Mouse (Mus musculus): ENCODE measurements around the gene Rab7. TPM values are rescaled to one million over a fixed set of nuclear protein-coding genes. Genes with fewer than 3 reads are reported as not detected.
"Not testable (repeated sequence)": the region's sequence is repeated elsewhere in the genome, so short reads cannot be mapped to it uniquely, and the experiment has no call there.

The Rab7 gene
- polyA plus RNA-seq, 1 experiment from 2014 or later, result 221 TPM

- no peaks in the 10 kb centered on the region for H3K9me3 ChIP-seq (ENCODE audit: control insufficient read depth, low read length)
- H3K27me3 ChIP-seq (replicated peaks; ENCODE audit: control insufficient read depth, insufficient read depth, low read length), result no peaks in the 10 kb centered on the region
- H3K4me1 ChIP-seq (replicated peaks; ENCODE audit: control insufficient read depth, insufficient read depth, low read length), result no peaks in the 10 kb centered on the region
- H3K4me2 ChIP-seq, result no peak overlapping the region
- no peak overlapping the region for H3K9ac ChIP-seq (ENCODE audit: low read depth, low read length)
- ATAC-seq (replicated peaks; ENCODE audit: low FRiP score) (no peak), DNase-seq (ENCODE audit: low spot score) (no peak)
- WGBS, result 74% methylated on average over 5 of the region's 5 CpGs
- no peak overlapping the region for H3K4me3 ChIP-seq (ENCODE audit: low read depth, low read length)
- peaks cover 6% of the 10 kb centered on the region; the same call in 1 of the 2 replicates for H3K36me3 ChIP-seq (ENCODE audit: control insufficient read depth, insufficient read depth, low read length)
- no peak overlapping the region for H3K27ac ChIP-seq (ENCODE audit: low read depth, low read length)
Observed at GRCm38 (mm10) chr6:88027390-88027789, 17.7 kb downstream of the Rab7 start.

GRCm38 (mm10) chr6:88023316-88023890 lies 21.7 kb downstream of the Rab7 start:
- no peak overlapping the region for H3K9ac ChIP-seq (ENCODE audit: low read depth, low read length)
- no peaks in the 10 kb centered on the region for H3K27me3 ChIP-seq (replicated peaks; ENCODE audit: control insufficient read depth, insufficient read depth, low read length)
- H3K4me2 ChIP-seq, result no peak overlapping the region
- DNase-seq (ENCODE audit: low spot score) (no peak), ATAC-seq (replicated peaks; ENCODE audit: low FRiP score) (no peak)
- WGBS, result 95% methylated on average over 10 of the region's 10 CpGs
- no peaks in the 10 kb centered on the region for H3K4me1 ChIP-seq (replicated peaks; ENCODE audit: control insufficient read depth, insufficient read depth, low read length)
- no peak overlapping the region for H3K27ac ChIP-seq (ENCODE audit: low read depth, low read length)
- no peak overlapping the region for H3K4me3 ChIP-seq (ENCODE audit: low read depth, low read length)
- H3K36me3 ChIP-seq (ENCODE audit: control insufficient read depth, insufficient read depth, low read length), result no peaks in the 10 kb centered on the region; the same call in 1 of the 2 replicates
- H3K9me3 ChIP-seq (ENCODE audit: control insufficient read depth, low read length), result no peaks in the 10 kb centered on the region

- H3K4me1 ChIP-seq (replicated peaks; ENCODE audit: control insufficient read depth, insufficient read depth, low read length), result peaks cover 17% of the 10 kb centered on the region
Observed at GRCm38 (mm10) chr6:88019154-88019553, 25.9 kb downstream of the Rab7 start.

GRCm38 (mm10) chr6:88017821-88018220 lies 27.2 kb downstream of the Rab7 start:
- 70% methylated on average over 4 of the region's 4 CpGs for WGBS
- ATAC-seq (replicated peaks; ENCODE audit: low FRiP score), result no peak
- H3K4me1 ChIP-seq (replicated peaks; ENCODE audit: control insufficient read depth, insufficient read depth, low read length), result peaks cover 21% of the 10 kb centered on the region

More at GRCm38 (mm10) chr6:88019154-88019553, 25.9 kb downstream of the Rab7 start:
- H3K36me3 ChIP-seq (ENCODE audit: control insufficient read depth, insufficient read depth, low read length), result no peaks in the 10 kb centered on the region
- no peak for DNase-seq (ENCODE audit: low spot score)
- H3K9me3 ChIP-seq (ENCODE audit: control insufficient read depth, low read length), result no peaks in the 10 kb centered on the region
- H3K9ac ChIP-seq (ENCODE audit: low read depth, low read length), result no peak overlapping the region
- no peak overlapping the region for H3K4me2 ChIP-seq
- no peak overlapping the region for H3K27ac ChIP-seq (ENCODE audit: low read depth, low read length)
- WGBS, result 78% methylated on average over 2 of the region's 2 CpGs
- ATAC-seq (replicated peaks; ENCODE audit: low FRiP score), result no peak
- H3K4me3 ChIP-seq (ENCODE audit: low read depth, low read length), result no peak overlapping the region
- H3K27me3 ChIP-seq (replicated peaks; ENCODE audit: control insufficient read depth, insufficient read depth, low read length), result no peaks in the 10 kb centered on the region

DNA sequence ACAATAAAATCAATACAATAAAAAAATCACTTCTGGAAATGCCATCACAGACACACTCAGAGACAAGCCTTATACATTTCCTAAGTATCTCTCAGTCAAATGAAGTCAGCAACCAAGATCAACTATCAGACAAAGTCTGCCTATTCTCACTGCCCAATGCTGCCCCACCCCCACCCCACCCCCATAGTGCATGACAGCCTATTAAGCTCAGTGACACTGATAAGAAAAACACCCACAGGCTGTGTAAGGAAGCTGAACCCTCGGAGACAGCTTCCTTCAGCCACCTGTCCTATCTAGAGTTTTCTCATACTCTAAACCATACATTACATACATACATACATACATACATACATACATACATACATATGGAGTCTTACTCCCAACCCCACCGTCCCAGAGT lies 29.3 kb downstream of the Rab7 start:
- H3K27me3 ChIP-seq (replicated peaks; ENCODE audit: control insufficient read depth, insufficient read depth, low read length), result no peaks in the 10 kb centered on the region
- H3K36me3 ChIP-seq (ENCODE audit: control insufficient read depth, insufficient read depth, low read length), result peaks cover 11% of the 10 kb centered on the region
- H3K4me2 ChIP-seq, result peak overlapping the region; percentile 36
- H3K9me3 ChIP-seq (ENCODE audit: control insufficient read depth, low read length), result no peaks in the 10 kb centered on the region
- H3K9ac ChIP-seq (ENCODE audit: low read depth, low read length), result no peak overlapping the region
- no peak overlapping the region for H3K27ac ChIP-seq (ENCODE audit: low read depth, low read length)
- 42% methylated on average over 2 of the region's 2 CpGs for WGBS
- H3K4me3 ChIP-seq (ENCODE audit: low read depth, low read length), result no peak overlapping the region
- DNase-seq (ENCODE audit: low spot score) (no peak), ATAC-seq (replicated peaks; ENCODE audit: low FRiP score) (peak; percentile 77)
- H3K4me1 ChIP-seq (replicated peaks; ENCODE audit: control insufficient read depth, insufficient read depth, low read length), result peaks cover 21% of the 10 kb centered on the region

More at GRCm38 (mm10) chr6:88017821-88018220, 27.2 kb downstream of the Rab7 start:
- H3K9me3 ChIP-seq (ENCODE audit: control insufficient read depth, low read length), result no peaks in the 10 kb centered on the region
- no peak for DNase-seq (ENCODE audit: low spot score)
- no peak overlapping the region for H3K4me3 ChIP-seq (ENCODE audit: low read depth, low read length)
- no peaks in the 10 kb centered on the region for H3K27me3 ChIP-seq (replicated peaks; ENCODE audit: control insufficient read depth, insufficient read depth, low read length)
- H3K4me2 ChIP-seq, result no peak overlapping the region
- H3K27ac ChIP-seq (ENCODE audit: low read depth, low read length), result no peak overlapping the region
- no peak overlapping the region for H3K9ac ChIP-seq (ENCODE audit: low read depth, low read length)
- peaks cover 6% of the 10 kb centered on the region; the same call in 1 of the 2 replicates for H3K36me3 ChIP-seq (ENCODE audit: control insufficient read depth, insufficient read depth, low read length)

GRCm38 (mm10) chr6:88013456-88013855 lies 31.6 kb downstream of the Rab7 start:
- peaks cover 20% of the 10 kb centered on the region for H3K36me3 ChIP-seq (ENCODE audit: control insufficient read depth, insufficient read depth, low read length)
- 82% methylated on average over 4 of the region's 4 CpGs for WGBS
- ATAC-seq (replicated peaks; ENCODE audit: low FRiP score), result no peak

GRCm38 (mm10) chr6:88012601-88013000 lies 32.5 kb downstream of the Rab7 start:
- H3K9ac ChIP-seq (ENCODE audit: low read depth, low read length), result no peak overlapping the region

More at GRCm38 (mm10) chr6:88013456-88013855, 31.6 kb downstream of the Rab7 start:
- Histone ChIP-seq H3K4me2 (no peak overlapping the region), H3K27ac (ENCODE audit: low read depth, low read length) (no peak overlapping the region; the same call in 1 of the 2 replicates), H3K9ac (ENCODE audit: low read depth, low read length) (no peak overlapping the region), H3K9me3 (ENCODE audit: control insufficient read depth, low read length) (no peaks in the 10 kb centered on the region), H3K4me1 (replicated peaks; ENCODE audit: control insufficient read depth, insufficient read depth, low read length) (peaks cover 21% of the 10 kb centered on the region), H3K4me3 (ENCODE audit: low read depth, low read length) (no peak overlapping the region), H3K27me3 (replicated peaks; ENCODE audit: control insufficient read depth, insufficient read depth, low read length) (no peaks in the 10 kb centered on the region)
- no peak for DNase-seq (ENCODE audit: low spot score)

GRCm38 (mm10) chr6:88011106-88011505 lies 34.0 kb downstream of the Rab7 start:
- Histone ChIP-seq H3K36me3 (ENCODE audit: control insufficient read depth, insufficient read depth, low read length) (peaks cover 22% of the 10 kb centered on the region), H3K4me1 (replicated peaks; ENCODE audit: control insufficient read depth, insufficient read depth, low read length) (peaks cover 15% of the 10 kb centered on the region)
- ATAC-seq (replicated peaks; ENCODE audit: low FRiP score); H3K9ac ChIP-seq (ENCODE audit: low read depth, low read length); H3K4me2 ChIP-seq; H3K27me3 ChIP-seq (replicated peaks; ENCODE audit: control insufficient read depth, insufficient read depth, low read length); H3K27ac ChIP-seq (ENCODE audit: low read depth, low read length); H3K9me3 ChIP-seq (ENCODE audit: control insufficient read depth, low read length); DNase-seq (ENCODE audit: low spot score); H3K4me3 ChIP-seq (ENCODE audit: low read depth, low read length): not testable (repeated sequence)
- 62% methylated on average over 1 of the region's 1 CpGs for WGBS

More at GRCm38 (mm10) chr6:88012601-88013000, 32.5 kb downstream of the Rab7 start:
- H3K4me2 ChIP-seq, result no peak overlapping the region
- peaks cover 21% of the 10 kb centered on the region for H3K4me1 ChIP-seq (replicated peaks; ENCODE audit: control insufficient read depth, insufficient read depth, low read length)
- WGBS, result 80% methylated on average over 2 of the region's 2 CpGs
- H3K4me3 ChIP-seq (ENCODE audit: low read depth, low read length), result no peak overlapping the region
- H3K27me3 ChIP-seq (replicated peaks; ENCODE audit: control insufficient read depth, insufficient read depth, low read length), result no peaks in the 10 kb centered on the region
- no peaks in the 10 kb centered on the region for H3K9me3 ChIP-seq (ENCODE audit: control insufficient read depth, low read length)
- no peak overlapping the region for H3K27ac ChIP-seq (ENCODE audit: low read depth, low read length)
- peaks cover 22% of the 10 kb centered on the region for H3K36me3 ChIP-seq (ENCODE audit: control insufficient read depth, insufficient read depth, low read length)
- no peak for ATAC-seq (replicated peaks; ENCODE audit: low FRiP score)
- DNase-seq (ENCODE audit: low spot score), result no peak

DNA sequence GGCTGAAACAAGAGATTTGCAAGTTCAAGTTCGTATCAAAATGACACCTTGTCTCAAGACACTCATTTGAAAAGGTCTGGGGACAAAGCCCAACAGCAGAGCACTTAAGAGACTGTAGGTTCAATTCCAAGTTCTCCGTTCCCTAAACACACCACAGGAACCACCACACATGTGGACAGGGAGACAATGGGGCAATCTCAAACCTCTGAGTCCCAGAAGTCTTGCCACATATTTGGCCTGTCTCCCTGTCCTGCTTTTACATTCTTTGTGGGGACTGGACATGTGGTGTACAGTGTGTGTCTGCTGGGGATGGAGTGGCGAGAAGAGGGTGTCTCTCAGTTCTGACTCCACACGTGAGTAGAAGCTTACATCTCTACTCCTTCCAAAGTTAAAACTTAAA lies 35.9 kb downstream of the Rab7 start:
- H3K36me3 ChIP-seq (ENCODE audit: control insufficient read depth, insufficient read depth, low read length), result peaks cover 25% of the 10 kb centered on the region
- H3K27ac ChIP-seq (ENCODE audit: low read depth, low read length), result no peak overlapping the region
- H3K9me3 ChIP-seq (ENCODE audit: control insufficient read depth, low read length), result no peaks in the 10 kb centered on the region
- 0 out of 2 replicates have a peak, but pooled peaks cover 4% of the 10 kb centered on the region for H3K4me1 ChIP-seq (replicated peaks; ENCODE audit: control insufficient read depth, insufficient read depth, low read length)
- no peaks in the 10 kb centered on the region for H3K27me3 ChIP-seq (replicated peaks; ENCODE audit: control insufficient read depth, insufficient read depth, low read length)
- ATAC-seq (replicated peaks; ENCODE audit: low FRiP score) (no peak), DNase-seq (ENCODE audit: low spot score) (no peak)
- WGBS, result 90% methylated on average over 4 of the region's 4 CpGs
- H3K4me2 ChIP-seq, result no peak overlapping the region
- H3K9ac ChIP-seq (ENCODE audit: low read depth, low read length), result no peak overlapping the region
- H3K4me3 ChIP-seq (ENCODE audit: low read depth, low read length), result no peak overlapping the region
